Mouse (Mus musculus) left cerebral cortex, postnatal 14 days (tissue): ENCODE results near the gene Gm20696. TPM values are rescaled to one million over a fixed set of nuclear protein-coding genes. Genes with fewer than 3 reads are reported as not detected.

Experiments
- DNase-seq, 2 experiments: peaks; one replicate each; pipeline ENCODE4 v3.0.0; 2021 to 2022; ENCODE audit warnings: low spot score in 2 of 2, mixed read lengths in 1 of 2
- intact Hi-C: fragments of 180-260 bp; cut with DNase I; formaldehyde crosslinking; loops from one replicate; pipeline ENCODE4 v1.15.1; 2025
- total RNA-seq, 2 experiments: library from RNA; stranded (reverse); gene quantifications; 2 replicates each; pipeline ENCODE4 v1.2.3; 2021

The Gm20696 gene
- total RNA-seq, 2 experiments from 2014 or later = 5.3 to 6.3 TPM

DNA sequence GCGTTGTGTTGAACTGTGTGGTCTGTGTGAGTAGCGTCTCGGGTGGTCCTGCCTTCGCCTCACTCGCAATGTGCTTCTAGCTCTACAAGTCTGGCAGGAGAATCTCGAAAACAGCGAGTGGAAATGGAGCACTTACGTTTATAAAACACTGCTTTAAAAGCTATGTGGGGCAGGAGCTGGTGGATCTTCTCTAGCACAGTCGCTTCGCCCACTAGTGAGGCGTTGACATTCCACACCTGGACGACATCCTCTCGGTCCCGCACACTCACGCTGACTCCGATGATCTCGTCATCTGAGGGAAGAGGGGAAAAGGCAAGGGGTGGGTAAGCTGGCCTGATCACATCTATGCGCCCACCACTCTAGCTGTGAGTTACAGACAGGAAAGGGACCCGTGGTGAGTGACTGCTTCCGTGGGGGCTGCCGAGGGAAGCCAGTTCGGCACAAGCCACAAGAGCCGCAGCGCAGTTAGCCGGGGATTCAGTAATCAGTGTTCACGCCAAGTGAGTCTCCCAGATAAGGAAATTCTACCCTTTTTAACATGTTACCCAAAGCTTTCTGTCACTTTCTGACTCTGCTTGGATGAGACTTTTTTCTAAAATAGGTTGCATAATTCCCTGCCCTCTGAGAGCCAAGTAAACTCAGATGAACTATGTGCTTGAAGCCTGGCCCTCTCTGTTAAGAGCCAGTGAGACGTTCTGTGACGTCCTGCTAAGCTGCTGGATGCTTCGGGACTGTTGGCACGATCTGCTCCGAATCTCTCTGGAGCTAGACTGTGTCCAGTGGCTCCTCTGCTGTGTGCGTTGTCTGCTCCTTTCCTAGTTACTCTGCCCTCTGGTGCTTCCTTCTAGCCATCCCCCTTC is 34.2 kb downstream of the Gm20696 start:
- no peak for DNase-seq
- intact Hi-C loops = no loop called here

DNA sequence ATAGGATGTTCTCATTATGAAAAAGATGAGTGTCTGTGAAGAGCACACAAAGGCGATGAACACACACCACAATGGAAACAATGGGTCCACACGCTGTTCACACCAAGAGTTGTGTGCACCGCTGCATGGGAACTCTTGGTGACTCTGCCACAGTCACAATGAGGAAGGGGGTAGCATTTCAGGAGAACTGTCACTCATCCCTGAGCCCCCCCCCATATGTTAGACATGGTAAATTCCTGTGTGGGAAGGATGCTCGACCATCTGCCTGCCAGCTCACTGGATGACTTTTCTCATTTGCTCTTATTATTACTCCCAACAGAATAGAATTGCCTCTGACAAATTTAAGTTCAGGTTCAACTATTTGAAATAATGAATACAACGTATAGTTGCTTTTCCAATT is 35.0 kb downstream of the Gm20696 start:
- DNase-seq = no peak
- intact Hi-C loops = no loop called here

DNA sequence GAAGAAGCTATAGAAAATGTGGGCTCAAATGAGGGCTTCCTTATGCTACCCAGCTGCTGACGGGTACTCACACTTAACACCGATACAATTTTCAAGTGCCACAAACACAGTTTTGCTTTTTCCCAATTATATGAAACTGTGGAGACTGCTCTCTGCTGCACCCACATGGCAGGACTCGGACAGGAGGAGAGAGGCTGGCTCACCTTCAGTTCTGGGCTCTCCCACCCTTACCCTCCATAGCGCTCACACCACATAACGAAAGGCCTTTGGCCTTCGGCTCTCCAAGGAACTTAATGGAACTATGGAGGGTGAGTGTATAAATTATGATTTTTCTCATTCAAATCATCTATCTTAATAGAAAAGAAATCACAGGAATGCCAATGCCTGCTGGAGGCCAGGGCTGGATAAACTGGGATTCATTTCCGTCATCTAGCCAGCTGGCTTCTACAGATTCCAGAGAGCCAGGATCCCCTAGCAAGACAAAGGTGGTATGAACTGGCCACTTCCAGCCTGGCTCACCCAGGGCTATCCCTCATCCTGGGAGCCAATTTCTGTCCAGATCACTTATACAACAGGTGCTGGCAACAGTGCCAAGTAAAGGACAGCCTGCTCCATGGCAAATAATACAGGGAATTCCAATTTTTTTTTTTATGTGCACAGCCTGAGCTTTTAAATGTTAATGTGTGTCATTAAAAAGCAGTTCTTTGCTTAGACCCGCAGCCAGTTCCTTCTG is 36.7 kb downstream of the Gm20696 start:
- no peak for DNase-seq
- intact Hi-C loops = no loop called here

DNA sequence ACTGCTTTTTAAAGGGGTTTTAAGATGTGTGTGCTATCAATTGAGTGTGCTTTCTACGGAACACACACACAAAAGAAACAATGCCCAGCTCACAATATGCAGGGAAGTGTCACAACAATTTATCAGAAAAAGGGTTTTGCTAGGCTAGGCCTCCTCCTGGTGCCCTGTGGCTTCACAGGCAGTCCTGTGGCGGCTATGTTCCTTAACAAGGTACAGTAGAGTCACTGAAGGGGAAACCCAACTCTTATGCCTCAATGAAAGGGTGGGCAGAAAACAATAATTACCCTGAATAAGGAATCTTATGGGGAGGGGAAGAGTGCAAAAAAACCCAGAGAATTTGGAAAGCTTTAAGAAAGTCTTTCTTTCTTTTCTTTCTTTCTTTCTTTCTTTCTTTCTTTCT is 40.2 kb downstream of the Gm20696 start:
- DNase-seq = no peak
- intact Hi-C loops = no loop called here

GRCm38 (mm10) chr6:99625803-99626202 is 40.8 kb downstream of the Gm20696 start:
- intact Hi-C loops = no loop called here
- no peak for DNase-seq

- intact Hi-C loops = no loop called here
- DNase-seq = no peak
Measured at GRCm38 (mm10) chr6:99625306-99625705, 41.3 kb downstream of the Gm20696 start.

GRCm38 (mm10) chr6:99624542-99624941 is 42.1 kb downstream of the Gm20696 start:
- DNase-seq = no peak
- intact Hi-C loops = no loop called here

DNA sequence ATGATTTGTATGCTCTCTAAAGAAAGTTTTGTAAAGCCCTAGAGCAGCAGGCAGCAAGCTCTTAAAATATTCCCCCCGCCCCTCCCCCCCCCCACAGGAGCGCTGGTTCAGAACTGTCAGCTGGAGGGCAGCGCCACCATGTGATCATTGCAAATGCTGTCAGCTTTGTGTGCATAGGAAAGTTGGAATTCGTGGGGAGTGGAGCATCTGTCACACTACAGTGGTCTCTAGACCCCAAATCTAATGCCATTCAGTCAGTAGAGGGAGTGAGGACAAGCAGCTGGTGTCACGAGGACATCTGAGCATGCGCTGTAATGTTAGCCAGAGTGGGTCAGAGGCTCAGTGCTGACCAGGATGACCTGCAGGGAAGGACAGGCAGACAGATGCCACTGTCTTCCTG is 43.0 kb downstream of the Gm20696 start:
- peak in 1 of 2 experiments; percentile 56 for DNase-seq
- intact Hi-C loops = no loop called here

- intact Hi-C loops = no loop called here
- no peak for DNase-seq
Measured at GRCm38 (mm10) chr6:99621167-99621566, 45.4 kb downstream of the Gm20696 start.

DNA sequence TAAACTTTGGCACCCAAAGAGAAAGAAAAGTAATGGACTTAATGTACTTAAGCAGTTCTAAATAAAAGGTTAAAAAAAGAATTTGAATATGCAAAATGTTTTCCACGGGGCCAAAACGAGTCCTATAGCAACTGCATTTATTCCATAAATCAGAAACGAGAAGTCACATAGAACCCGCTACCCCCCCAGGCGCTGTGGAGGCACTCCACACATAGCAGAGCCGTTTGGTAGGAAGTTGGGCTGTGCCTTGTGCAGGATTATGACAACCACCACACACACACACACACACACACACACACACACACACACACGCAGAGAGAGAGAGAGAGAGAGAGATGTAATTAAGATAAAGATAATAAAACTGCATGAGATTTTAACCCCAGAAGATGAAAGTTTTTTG is 46.1 kb downstream of the Gm20696 start:
- DNase-seq = no peak

DNA sequence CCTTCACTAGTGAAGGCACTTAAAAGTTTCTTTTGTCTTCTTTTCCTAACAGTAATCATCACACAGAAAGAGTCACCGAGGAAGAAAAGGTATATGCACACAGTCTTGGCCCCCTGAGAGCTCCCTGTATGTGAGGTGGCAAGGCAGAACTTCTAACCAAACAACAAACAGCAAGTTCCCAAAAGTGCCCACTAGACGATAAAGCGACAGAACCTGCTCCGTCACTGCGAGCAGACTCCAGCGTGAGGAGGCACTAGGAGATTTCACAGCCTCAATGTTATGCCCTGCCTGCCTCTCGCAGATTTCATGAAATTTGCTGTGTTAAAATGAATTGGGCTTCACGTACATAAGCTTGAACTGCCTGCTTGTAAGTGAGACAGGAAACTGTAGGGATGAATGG is 46.6 kb downstream of the Gm20696 start:
- intact Hi-C loops = no loop called here

More for the DNA sequence above, 46.1 kb downstream of the Gm20696 start:
- intact Hi-C loops = no loop called here

DNA sequence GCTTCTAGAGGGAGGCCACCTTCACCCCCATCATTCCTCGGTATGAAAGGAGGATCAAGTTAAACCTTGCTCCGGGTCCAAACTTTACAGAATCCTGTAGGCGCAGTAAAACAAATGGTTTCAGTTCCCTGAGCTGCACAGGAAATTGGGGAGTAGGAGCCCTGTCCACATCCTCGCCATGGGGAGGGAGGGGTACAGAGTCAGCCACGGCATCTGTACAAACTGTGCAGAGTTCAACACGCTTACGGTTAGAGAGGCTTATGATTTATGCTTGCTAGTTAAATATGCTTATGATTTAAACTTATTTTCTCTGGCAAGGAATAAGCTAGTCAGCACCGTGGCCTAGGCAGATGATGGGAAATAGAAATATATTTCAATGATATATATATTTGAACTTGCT is 47.1 kb downstream of the Gm20696 start:
- no peak for DNase-seq
- intact Hi-C loops = no loop called here

More for the DNA sequence above, 46.6 kb downstream of the Gm20696 start:
- DNase-seq = no peak

DNA sequence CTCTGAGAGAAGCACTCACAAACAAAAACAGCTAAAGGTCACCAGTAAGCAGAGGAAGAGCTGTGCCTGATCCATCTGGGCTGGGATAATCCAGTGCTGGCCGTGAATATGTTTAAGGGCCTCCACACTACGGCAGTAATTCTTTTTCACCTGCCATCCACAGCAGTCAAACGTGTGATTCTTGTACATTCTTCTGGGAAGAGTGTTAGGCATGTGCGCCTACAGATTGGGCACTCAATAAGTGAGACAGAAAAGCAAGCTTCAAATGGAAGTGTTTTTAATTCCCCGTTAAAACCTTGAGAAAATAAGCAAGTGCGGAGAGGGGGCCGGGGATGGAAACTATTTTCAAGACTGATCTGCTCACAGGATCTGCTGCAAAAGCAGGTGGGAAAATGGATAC is 48.7 kb downstream of the Gm20696 start:
- no peak for DNase-seq
- intact Hi-C loops = no loop called here

GRCm38 (mm10) chr6:99617415-99617814 is 49.2 kb downstream of the Gm20696 start:
- no peak for DNase-seq
- intact Hi-C loops = no loop called here

GRCm38 (mm10) chr6:99615272-99615751 is 51.3 kb downstream of the Gm20696 start:
- intact Hi-C loops = no loop called here
- DNase-seq = no peak

DNA sequence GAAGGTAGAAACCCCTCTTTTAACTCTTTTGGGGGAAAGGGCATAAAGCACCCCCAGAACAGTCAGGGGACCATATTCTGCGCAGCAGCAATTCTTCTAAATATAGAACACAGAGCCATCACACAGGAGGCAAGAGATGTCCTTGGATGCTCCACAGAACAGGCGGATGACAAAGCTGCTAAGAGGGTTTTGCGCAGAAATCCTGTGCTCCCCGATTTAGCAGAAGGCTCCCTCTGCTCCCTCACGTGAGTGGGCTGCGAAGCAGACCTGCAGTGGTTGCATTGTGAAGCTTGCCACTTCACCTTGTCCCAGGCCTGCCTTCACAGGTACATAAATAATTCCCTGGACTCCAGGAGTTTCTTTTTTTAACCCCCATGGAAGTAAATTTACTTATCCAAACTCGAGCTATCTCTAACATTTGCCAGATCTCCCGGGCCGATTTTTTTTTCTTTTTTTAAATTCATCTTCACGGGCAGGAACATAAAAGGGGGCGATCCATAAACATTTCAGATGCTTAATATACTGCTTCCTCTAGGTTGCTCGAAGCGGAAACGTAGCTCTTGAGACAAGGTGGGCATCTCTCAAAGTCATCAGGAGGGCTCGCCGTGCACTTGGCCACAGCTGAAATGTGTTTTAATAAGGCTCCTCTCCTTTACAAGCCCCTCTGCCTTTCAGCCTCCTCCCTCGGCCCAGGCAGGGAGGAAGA is 51.9 kb downstream of the Gm20696 start:
- intact Hi-C loops = no loop called here
- DNase-seq = peak; percentile 58 to 72

- intact Hi-C loops = no loop called here
- no peak for DNase-seq
Measured at GRCm38 (mm10) chr6:99611866-99612265, 54.7 kb downstream of the Gm20696 start.

DNA sequence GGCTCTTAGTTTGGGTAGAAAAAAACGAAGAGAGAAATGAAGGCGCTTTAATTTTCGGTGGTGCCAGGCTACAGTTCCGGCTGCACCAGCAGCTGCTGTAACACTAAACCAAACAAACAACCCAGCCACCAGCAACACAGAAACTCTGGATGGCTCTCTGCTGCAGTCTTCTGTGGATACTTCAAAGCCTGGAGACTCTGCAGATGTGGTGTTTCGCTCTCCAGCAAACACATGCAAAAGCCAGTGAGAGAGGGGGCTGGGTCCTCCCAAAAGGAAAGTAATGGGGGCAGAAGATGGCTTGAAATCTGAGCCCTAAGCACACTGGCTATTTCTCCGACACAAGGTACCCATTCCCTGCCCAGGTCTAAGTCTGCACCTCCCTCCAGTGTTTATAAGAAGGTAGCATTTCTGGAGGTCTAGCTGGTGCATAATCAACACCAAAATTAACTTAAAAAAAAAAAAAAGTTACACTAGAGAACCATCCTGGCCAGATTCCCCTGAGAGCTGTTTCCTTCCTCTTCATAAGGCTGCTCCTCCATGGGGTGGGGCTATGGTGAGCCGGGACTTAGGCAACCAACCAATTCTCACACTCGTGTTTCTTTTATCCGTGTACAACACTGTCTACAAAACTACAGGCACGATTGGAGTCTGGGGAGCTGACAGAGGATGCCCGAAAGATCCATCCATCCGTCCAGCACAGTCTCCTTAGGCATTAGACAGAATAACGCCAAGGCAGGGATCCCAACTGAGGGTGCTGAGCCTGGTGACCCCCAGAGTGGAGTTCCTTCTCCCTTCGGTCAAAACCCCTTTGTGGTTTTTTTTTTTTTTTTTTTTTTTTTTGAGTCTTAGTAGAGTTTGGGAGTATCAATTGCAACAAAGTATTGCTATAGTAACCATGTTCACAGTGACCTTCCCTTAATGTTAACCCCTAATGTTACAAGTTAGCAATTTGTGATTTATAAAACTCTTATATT is 55.9 kb downstream of the Gm20696 start:
- intact Hi-C loops = no loop called here
- no peak for DNase-seq

DNA sequence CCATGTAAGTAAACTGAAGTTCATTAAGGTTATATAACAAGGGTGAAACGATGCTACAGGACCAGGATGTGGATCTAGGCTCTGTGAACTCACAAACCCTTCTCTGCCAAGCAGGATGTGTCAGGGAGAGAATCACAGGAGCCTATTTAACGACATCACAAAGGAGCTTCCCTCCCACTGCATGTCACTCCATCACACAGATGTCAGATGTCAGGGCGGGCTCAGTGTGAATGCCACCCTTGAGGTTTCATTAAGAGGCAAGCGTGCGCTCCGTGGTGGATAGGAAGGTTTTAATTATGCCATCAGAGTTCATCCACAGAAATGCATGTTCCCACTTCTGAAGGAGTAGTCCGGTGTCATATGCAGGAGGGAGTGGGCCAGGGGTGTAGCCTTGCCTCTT is 60.5 kb downstream of the Gm20696 start:
- no peak for DNase-seq
- intact Hi-C loops = no loop called here
